Mouse (Mus musculus): ENCODE results near the gene 4930451I11Rik.

4930451I11Rik gene

GRCm38 (mm10) chr7:126831539-126831938, at the start of gene 4930451I11Rik:
TSS of gene 4930451I11Rik (minus strand) at chr7:126831639.
- no peak for DNase-seq (ENCODE audit: low spot score)

GRCm38 (mm10) chr7:126881040-126881439, 49.6 kb upstream of the 4930451I11Rik start:
- no peak for DNase-seq (ENCODE audit: low spot score)

GRCm38 (mm10) chr7:126877239-126877638, 45.8 kb upstream of the 4930451I11Rik start:
- no peak for DNase-seq (ENCODE audit: low spot score)

DNA sequence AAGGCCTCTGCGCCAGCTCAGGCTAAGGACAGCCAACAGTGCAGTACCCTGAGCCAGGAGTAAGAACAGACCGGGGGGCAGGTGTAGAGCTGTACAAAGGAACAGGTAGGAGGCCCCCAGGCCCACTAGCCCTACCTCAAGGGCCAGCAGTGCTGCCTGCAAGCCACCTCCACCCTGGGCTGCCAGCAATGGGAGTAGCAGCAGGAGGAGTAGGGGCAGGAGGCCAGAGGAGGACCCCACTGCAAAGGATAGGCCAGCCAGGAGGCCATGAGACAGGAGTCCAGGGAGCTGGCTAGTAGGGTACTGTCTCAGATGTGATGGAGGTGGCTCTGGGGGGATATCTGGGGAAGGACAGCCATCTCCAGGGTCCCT, 39.1 kb upstream of the 4930451I11Rik start:
- no peak for DNase-seq (ENCODE audit: low spot score)

DNA sequence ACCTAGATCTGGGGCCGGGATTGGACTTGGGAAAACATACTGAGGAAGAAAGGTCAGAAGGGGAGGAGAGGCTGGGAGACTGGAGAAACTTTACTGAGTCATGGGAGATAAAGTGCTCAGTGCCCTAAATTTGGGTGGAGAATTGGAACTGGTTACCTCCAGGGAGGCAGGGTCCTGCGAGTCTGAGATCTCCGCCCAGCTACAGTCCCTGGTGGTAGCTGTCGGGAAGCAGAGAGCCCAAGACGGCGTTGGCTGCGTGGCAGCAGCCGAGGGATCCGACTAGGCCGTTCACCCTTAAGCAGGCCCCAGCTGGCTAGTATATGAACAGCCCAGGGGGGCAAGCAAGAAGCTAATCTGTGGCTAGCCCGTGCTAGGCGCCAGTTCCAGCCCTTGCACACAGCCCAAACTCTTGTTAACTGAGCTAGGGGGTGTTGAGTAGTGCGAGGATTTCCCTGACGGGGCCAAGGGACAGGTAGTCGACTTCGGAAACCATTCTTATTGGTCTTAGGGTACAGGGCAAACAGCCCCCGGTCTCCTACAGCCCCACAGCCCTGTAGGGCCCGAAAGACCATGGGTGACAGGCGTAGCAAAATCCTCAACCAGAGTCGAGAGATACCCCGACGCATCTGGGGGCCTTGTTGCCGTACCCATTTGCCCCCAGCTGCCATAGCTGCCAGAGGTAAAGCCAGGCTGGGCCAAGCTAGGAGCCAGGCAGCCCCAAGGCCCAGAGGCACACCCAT, 38.5 kb upstream of the 4930451I11Rik start:
- DNase-seq (ENCODE audit: low spot score): no peak

- no peak for DNase-seq (ENCODE audit: low spot score)
Observed at GRCm38 (mm10) chr7:126868003-126868402, 36.6 kb upstream of the 4930451I11Rik start.

- DNase-seq (ENCODE audit: low spot score): no peak
Observed at GRCm38 (mm10) chr7:126867534-126867933, 36.1 kb upstream of the 4930451I11Rik start.

- DNase-seq (ENCODE audit: low spot score): no peak
Observed at GRCm38 (mm10) chr7:126863791-126864190, 32.4 kb upstream of the 4930451I11Rik start.

GRCm38 (mm10) chr7:126862147-126862784, 30.8 kb upstream of the 4930451I11Rik start, which contains the start of gene Ino80e:
TSS of gene Ino80e (minus strand) at chr7:126862377.
- DNase-seq (ENCODE audit: low spot score): peak; percentile 99

DNA sequence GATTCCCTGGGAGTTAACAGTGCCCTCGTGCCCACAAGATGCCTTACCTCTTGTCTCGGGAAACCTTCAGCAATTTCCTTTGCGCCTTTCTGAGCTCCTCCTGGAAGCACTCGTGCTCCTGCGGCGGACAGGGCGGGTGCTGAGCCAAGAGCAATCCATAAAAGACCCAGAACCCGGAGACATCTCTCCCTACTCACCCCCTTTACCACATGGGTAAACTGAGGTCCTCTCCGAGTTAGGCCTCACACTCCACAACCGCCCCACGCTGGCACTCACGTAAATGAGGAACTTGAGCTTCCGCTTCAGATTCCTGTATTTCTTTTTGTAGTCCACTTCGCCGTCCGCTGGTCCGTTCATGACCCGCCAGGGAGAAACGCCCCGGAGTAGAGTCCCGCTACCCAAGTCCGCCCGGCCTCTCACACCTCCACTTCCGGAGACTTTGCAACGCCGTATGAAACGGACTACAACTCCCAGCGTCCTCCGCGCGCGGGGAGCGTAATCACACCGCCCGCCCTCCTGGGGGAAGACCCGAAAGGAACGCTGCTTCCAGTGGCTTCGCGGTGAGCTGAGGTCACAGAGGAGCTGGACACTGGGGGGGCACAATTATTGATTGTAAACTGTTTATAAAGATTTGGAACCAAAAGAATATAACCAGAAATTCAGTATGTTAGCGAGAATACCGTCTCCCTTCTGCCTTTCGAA, 30.1 kb upstream of the 4930451I11Rik start, which contains the start of gene Hirip3:
Gene Hirip3, plus strand, starts transcription at position 544 of the 702 bp plus-strand sequence.
- peak; percentile 99 for DNase-seq (ENCODE audit: low spot score)

DNA sequence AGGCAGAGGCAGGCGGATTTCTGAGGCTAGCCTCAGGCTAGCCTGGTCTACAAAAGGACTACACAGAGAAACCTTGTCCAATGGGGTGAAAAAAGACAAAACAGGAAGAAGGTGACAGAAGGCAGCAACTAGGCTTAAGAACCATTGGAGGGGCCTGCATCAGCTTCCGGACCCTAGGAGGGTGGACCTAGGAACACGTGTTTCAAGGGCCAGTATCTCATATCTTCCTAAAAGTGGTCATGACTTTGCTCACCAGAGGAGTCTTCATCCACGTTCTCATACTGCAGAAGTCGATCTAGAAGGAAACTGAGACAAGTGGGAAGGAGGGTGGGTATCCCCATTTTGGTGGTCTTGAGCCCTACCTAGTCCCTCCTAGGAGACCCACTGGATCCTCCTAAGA, 29.5 kb upstream of the 4930451I11Rik start:
- DNase-seq (ENCODE audit: low spot score): no peak

DNA sequence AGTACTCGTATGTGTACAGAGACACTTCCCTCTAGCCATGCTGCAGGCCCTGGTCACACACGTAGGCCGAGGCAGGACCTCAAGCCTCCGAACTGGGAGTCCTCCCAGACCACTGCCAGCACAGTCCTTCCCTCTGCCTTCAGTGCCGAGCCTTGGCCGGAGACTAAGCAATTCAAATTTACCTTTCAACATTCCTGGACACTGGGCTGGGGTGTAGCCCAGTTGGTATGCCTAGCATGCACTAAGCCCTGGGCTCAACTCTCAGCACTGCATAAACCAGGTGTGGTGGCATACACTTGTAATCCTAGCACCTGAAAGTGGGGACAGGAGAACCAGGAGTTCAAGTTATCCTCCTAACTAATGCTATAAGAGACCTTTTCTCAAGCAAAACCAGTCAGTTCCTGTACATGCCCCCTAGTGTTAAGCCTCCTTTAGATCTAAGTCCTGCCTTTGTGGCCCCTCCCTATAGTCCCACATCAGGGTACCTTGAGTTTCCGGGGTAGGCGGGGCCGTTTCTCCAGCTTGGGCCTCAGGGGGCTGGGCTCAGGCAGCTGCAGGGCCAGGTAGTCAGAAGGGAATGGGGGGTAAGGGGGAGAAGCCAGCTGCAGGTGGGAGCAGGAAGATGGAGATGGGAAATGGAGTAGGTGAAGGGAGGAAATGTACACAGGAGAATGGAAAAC, 25.4 kb upstream of the 4930451I11Rik start:
- no peak for DNase-seq (ENCODE audit: low spot score)

GRCm38 (mm10) chr7:126855641-126856040, 24.2 kb upstream of the 4930451I11Rik start:
- no peak for DNase-seq (ENCODE audit: low spot score)

DNA sequence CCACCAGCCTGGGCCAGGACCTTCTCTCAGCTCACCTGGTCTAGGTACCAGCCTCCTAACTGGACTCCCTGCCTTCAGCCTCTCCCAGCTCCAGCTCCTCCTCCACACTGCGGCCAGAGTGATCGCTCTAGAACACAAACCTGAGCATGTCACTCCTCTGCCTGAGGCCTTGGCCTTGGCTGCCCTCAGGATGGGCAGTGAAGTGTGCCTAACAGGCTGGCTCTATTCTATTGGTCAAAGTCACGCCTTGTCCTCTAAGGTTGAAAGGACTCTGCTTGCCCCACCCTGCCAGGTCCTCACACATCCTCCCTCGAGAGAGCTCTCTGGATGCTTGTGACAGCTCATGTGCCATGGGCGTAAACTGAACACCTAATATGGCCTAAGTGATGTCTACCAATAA, 22.0 kb upstream of the 4930451I11Rik start:
- no peak for DNase-seq (ENCODE audit: low spot score)

DNA sequence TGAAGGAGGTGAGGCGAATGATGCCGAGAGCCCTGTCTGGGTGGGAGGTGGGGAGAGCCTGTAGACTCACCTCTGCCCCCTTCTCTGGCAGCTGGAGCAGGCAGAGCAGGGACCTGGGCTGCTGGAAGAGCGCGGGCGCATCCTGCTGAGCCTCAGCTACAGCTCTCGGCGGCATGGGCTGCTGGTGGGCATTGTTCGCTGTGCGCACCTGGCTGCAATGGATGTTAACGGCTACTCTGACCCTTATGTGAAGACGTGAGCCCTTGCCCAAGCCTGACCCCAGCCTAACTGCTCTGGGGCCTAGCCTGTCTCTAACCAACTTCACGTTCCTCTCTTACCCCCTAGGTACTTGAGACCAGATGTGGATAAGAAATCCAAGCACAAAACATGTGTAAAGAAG, 19.8 kb upstream of the 4930451I11Rik start:
- DNase-seq (ENCODE audit: low spot score): no peak

GRCm38 (mm10) chr7:126850161-126850560, 18.7 kb upstream of the 4930451I11Rik start:
- DNase-seq (ENCODE audit: low spot score): no peak

DNA sequence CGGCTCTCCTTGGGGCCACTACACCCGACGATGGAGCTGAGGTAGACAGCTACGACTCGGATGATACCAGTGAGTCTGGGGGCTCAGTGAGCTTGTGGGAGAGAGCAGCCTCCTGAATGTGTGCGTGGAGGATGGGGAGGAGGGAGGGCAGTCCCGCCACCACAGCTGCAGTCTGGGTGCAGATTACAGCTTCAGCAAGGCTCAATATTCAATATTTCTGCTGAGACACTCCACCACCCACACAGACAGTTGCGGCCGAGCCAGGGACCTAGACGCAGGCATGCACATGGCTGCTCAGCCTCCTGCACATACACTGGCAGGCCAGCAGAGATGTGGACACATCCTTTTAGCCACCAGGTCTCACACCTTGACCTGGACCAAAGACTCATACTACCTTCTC, 17.4 kb upstream of the 4930451I11Rik start:
- DNase-seq (ENCODE audit: low spot score): no peak

GRCm38 (mm10) chr7:126847421-126848398, 16.3 kb upstream of the 4930451I11Rik start:
- peak; percentile 81 for DNase-seq (ENCODE audit: low spot score)

- no peak for DNase-seq (ENCODE audit: low spot score)
Observed at GRCm38 (mm10) chr7:126847116-126847420, 15.6 kb upstream of the 4930451I11Rik start, which contains the start of gene Doc2a. TSS of gene Doc2a (plus strand) at chr7:126847416.

- DNase-seq (ENCODE audit: low spot score): peak; percentile 61
Observed at GRCm38 (mm10) chr7:126845516-126845915, 14.1 kb upstream of the 4930451I11Rik start.

DNA sequence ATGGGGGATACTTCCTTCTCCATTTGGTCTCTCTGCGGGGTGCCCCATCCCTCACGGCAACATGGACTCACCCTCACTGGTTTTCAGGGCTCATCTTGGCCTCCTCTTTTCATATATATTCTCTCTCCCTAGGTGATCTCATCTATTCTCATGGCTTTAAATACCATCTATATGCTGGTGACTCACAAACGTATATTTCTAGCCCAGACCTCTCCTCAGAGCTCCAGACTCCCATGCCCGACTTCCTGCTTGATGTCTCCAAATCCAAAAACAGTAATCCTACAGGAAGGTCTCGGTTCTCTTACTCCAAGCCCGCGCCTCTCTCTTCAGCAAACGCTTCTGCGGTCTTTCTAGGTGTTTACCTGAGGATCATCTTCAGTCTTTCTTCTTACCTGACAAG, 11.8 kb upstream of the 4930451I11Rik start:
- no peak for DNase-seq (ENCODE audit: low spot score)

Data from embryo, embryonic 10.5 days (tissue).